In the genomic region with DNA sequence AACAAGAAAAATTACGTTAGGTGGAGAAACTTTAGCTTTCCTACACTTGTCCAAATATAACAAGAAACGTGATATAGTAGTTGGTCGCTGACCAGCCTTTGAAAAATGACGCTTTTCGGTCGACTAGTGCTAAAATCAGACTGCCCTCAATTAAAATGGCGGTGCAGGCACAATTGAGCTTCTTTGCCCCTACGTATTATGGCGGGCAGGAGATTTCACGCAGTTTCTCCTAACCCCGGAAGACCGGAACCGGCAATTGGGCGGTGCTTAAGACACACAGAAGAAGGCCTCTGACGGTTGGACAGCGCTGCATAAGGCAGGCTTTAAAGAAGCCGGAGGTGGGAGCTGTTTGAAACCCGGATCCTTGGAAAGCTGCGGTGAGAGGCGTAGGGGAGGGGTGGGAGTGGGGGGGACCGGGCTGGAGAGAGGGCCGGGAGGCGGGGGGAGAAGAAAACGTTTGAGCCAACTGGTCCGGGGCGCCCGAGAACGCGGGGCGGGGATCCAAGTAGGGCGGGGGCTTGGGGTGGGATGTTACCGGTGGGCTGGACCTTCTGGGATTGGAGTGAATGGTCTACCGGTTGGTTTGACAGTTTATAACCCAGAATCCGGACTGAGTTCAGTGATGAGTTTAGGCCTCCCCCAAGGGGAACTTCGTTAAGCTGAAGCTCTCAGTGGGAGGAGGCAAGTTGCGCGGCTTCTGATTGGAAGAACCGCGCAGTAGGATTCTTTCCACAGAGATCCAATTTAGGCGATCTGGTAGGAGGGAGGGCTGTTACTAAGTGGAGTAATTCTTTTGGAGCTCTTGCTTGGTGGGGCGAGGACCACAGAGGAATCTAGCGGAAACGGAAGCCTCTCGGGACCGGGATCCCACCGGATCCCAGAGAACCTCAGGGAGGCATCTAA, we compare ENCODE assay signal across 8 mouse cellular contexts. TPM values are rescaled to one million over a fixed set of nuclear protein-coding genes. Genes with fewer than 3 reads are reported as not detected.
DNase-seq lines count a peak whose midpoint lies in the region; ATAC-seq and TF ChIP-seq lines count a peak whose summit lies in the region.

No protein-coding gene starts in this region.

- in situ Hi-C loops in ES-E14 (cut with MboI; ENCODE audit: low sequenced_read_pairs in 2 of 2, unreplicated experiment in 2 of 2): no loop called here

- no peak for TF ChIP-seq CTCF in lung, adult 2 months (IDR thresholded peaks at IDR 0.05; ENCODE audit: insufficient read depth, low read length)

- DNase-seq in ES-E14 (ENCODE audit: low read depth, low spot score): peak; percentile 95
- DNase-seq in cerebellum, adult 11-12 months: peak; percentile 95
- peak; percentile 92 for DNase-seq in heart, postnatal 25 days (ENCODE audit: low spot score)
- DNase-seq in layer of hippocampus, adult 18-20 months (ENCODE audit: low spot score in 2 of 2): peak; percentile 92 to 97
- DNase-seq in lung, adult 2 months: peak; percentile 83
- peak; percentile 87 to 92 for DNase-seq in thymus, adult 18-20 months

- H3K9ac ChIP-seq in ES-E14 (ENCODE audit: insufficient read depth, low read depth, low read length, poor library complexity, severe bottlenecking): peak overlapping the region; percentile 91
- H3K9ac ChIP-seq in forebrain, embryonic 15.5 days (replicated peaks): peak overlapping the region; percentile 98

- peaks cover 34% of the 10 kb centered on the region for H3K36me3 ChIP-seq in ES-E14 (ENCODE audit: control insufficient read depth, insufficient read depth, low read length, poor library complexity, severe bottlenecking)
- H3K36me3 ChIP-seq in forebrain, embryonic 15.5 days: peaks cover 37% of the 10 kb centered on the region

- H3K4me2 ChIP-seq in forebrain, embryonic 15.5 days (replicated peaks): peak overlapping the region; percentile 83

- peak; percentile 69; the same call in 1 of the 2 replicates for TF ChIP-seq POLR2A in lung, adult 2 months (IDR thresholded peaks at IDR 0.05; ENCODE audit: borderline replicate concordance, extremely low read depth, low read depth, low read length)

- H3K27ac ChIP-seq in ES-E14 (ENCODE audit: insufficient read depth, low read depth, low read length, poor library complexity, severe bottlenecking): peak overlapping the region; percentile 96
- peak overlapping the region; percentile 99 for H3K27ac ChIP-seq in forebrain, embryonic 15.5 days (replicated peaks)

- intact Hi-C loops in heart, postnatal 25 days (cut with DNase I): loop anchor here (5.0 kb wide), 1 partner anchor 214 kb away; no protein-coding TSS in a partner anchor

- H3K4me1 ChIP-seq in ES-E14 (ENCODE audit: control insufficient read depth in 2 of 2, insufficient read depth in 2 of 2, low read length in 2 of 2, poor library complexity in 1 of 2): peaks cover 2 to 3% of the 10 kb centered on the region in 2 experiments; a peak in 1 of 4 replicates
- H3K4me1 ChIP-seq in forebrain, embryonic 15.5 days: peaks cover 21% of the 10 kb centered on the region
- H3K4me1 ChIP-seq in lung, adult 2 months (ENCODE audit: control insufficient read depth, insufficient read depth, low read length): peaks cover 9% of the 10 kb centered on the region

- H3K9me3 ChIP-seq in ES-E14 (ENCODE audit: control insufficient read depth, insufficient read depth, low read depth, low read length): 0 out of 2 replicates have a peak, but pooled peaks cover 7% of the 10 kb centered on the region
- H3K9me3 ChIP-seq in forebrain, embryonic 15.5 days: no peaks in the 10 kb centered on the region

- peak overlapping the region; percentile 90 to 97 for H3K4me3 ChIP-seq in ES-E14 (ENCODE audit: insufficient read depth in 1 of 2, low read depth in 1 of 2, low read length in 2 of 2, poor library complexity in 1 of 2, severe bottlenecking in 1 of 2)
- peak overlapping the region; percentile 97 for H3K4me3 ChIP-seq in forebrain, embryonic 15.5 days
- peak overlapping the region; percentile 89 for H3K4me3 ChIP-seq in lung, adult 2 months (replicated peaks; ENCODE audit: extremely low read depth, low read depth, low read length)

- ATAC-seq in forebrain, embryonic 15.5 days (replicated peaks): peak; percentile 96
- ATAC-seq in neutrophil, adult 5-6 weeks (ENCODE audit: extremely low read depth, insufficient number of reproducible peaks, low FRiP score, poor library complexity, severe bottlenecking): peak; percentile 92

- H3K27me3 ChIP-seq in forebrain, embryonic 15.5 days: no peaks in the 10 kb centered on the region

- WGBS in forebrain, embryonic 15.5 days: under 1% methylated on average over 45 of the region's 46 CpGs
- WGBS in lung, adult 2 months: under 1% methylated on average over 45 of the region's 46 CpGs

TF ChIP-seq in ES-E14, 5 proteins besides CTCF, POLR2A, EP300 and RAD21:
- no peak for TF ChIP-seq ZNF384 (IDR thresholded peaks at IDR 0.05; ENCODE audit: low read depth, low read length)
- peak; percentile 85 for TF ChIP-seq HCFC1 (IDR thresholded peaks at IDR 0.05; ENCODE audit: borderline replicate concordance, insufficient read depth, low read length)
- no peak for TF ChIP-seq ZC3H11A (IDR thresholded peaks at IDR 0.05; ENCODE audit: borderline replicate concordance, low read depth, low read length)
- 0 out of 2 replicates have a peak, but pooled peaks have one; percentile 5 for TF ChIP-seq MAFK (IDR thresholded peaks at IDR 0.05; ENCODE audit: insufficient read depth, low read depth, low read length)
- TF ChIP-seq CHD2 (IDR thresholded peaks at IDR 0.05; ENCODE audit: low read depth, low read length): peak; percentile 43; the same call in 1 of the 2 replicates

RNA-seq across cellular contexts. Expression of a gene that starts 8.0 kb away (rescaled TPM):
- total RNA-seq in ES-E14 (2012; rRNA removed): 11.1 and 13.4 TPM in 2 replicates
- 12.7 and 13.2 TPM in 2 replicates for polyA plus RNA-seq in forebrain, embryonic 15.5 days (2015; fragmentation: Nextera tagmentation; extraction: Ambion mirVana)
- 10 to 100 TPM; 32.9 to 34.0 TPM for total RNA-seq in heart, postnatal 25 days (2021)
- total RNA-seq in layer of hippocampus, adult 18-20 months (2021): 10 to 100 TPM; 55.7 to 58.5 TPM
- 32.0 and 42.2 TPM in 2 replicates for polyA plus RNA-seq in lung, adult 2 months (2012; rRNA removed)
- total RNA-seq in neutrophil, adult 5-6 weeks (2017): 92.1 and 93.0 TPM in 2 replicates

RNA-seq across cellular contexts. Expression of a gene that starts 11.6 kb away (rescaled TPM):
- total RNA-seq in ES-E14 (2012; rRNA removed): 16.3 and 17.1 TPM in 2 replicates
- polyA plus RNA-seq in forebrain, embryonic 15.5 days (2015; fragmentation: Nextera tagmentation; extraction: Ambion mirVana): 48.5 and 50.9 TPM in 2 replicates
- 10 to 100 TPM; 26.0 to 26.3 TPM for total RNA-seq in heart, postnatal 25 days (2021)
- 10 to 100 TPM; 27.4 to 30.4 TPM for total RNA-seq in layer of hippocampus, adult 18-20 months (2021)
- polyA plus RNA-seq in lung, adult 2 months (2012; rRNA removed): 80.2 and 89.0 TPM in 2 replicates
- total RNA-seq in neutrophil, adult 5-6 weeks (2017): 129 and 155 TPM in 2 replicates

RNA-seq across cellular contexts. Expression of a gene that starts 22.0 kb away (rescaled TPM):
- 2.5 and 3.5 TPM in 2 replicates for total RNA-seq in ES-E14 (2012; rRNA removed)
- polyA plus RNA-seq in forebrain, embryonic 15.5 days (2015; fragmentation: Nextera tagmentation; extraction: Ambion mirVana): 16.2 and 17.1 TPM in 2 replicates
- 1 to 10 TPM; 1.7 to 1.9 TPM for total RNA-seq in heart, postnatal 25 days (2021)
- 1 to 10 TPM; 6.0 to 6.5 TPM for total RNA-seq in layer of hippocampus, adult 18-20 months (2021)
- 4.9 and 5.6 TPM in 2 replicates for polyA plus RNA-seq in lung, adult 2 months (2012; rRNA removed)
- 2.1 and 2.7 TPM in 2 replicates for total RNA-seq in neutrophil, adult 5-6 weeks (2017)

RNA-seq across cellular contexts. Expression of a gene that starts 40.8 kb away (rescaled TPM):
- total RNA-seq in ES-E14 (2012; rRNA removed): 50.7 and 52.0 TPM in 2 replicates
- polyA plus RNA-seq in forebrain, embryonic 15.5 days (2015; fragmentation: Nextera tagmentation; extraction: Ambion mirVana): 54.1 and 64.2 TPM in 2 replicates
- 10 to 100 TPM; 54.4 to 58.7 TPM for total RNA-seq in heart, postnatal 25 days (2021)
- total RNA-seq in layer of hippocampus, adult 18-20 months (2021): 100 to 1,000 TPM; 103 to 108 TPM
- polyA plus RNA-seq in lung, adult 2 months (2012; rRNA removed): 27.0 and 32.8 TPM in 2 replicates
- total RNA-seq in neutrophil, adult 5-6 weeks (2017): 38.2 and 45.9 TPM in 2 replicates

RNA-seq across cellular contexts. Expression of a gene that starts 48.4 kb away (rescaled TPM):
- 22.7 and 22.9 TPM in 2 replicates for total RNA-seq in ES-E14 (2012; rRNA removed)
- polyA plus RNA-seq in forebrain, embryonic 15.5 days (2015; fragmentation: Nextera tagmentation; extraction: Ambion mirVana): 17.2 and 17.7 TPM in 2 replicates
- 10 to 100 TPM in 1 of 2 experiments, 1 to 10 TPM in 1; 10.0 to 10.1 TPM for total RNA-seq in heart, postnatal 25 days (2021)
- 1 to 10 TPM; 7.6 to 9.2 TPM for total RNA-seq in layer of hippocampus, adult 18-20 months (2021)
- polyA plus RNA-seq in lung, adult 2 months (2012; rRNA removed): 8.1 and 10.0 TPM in 2 replicates
- 11.8 and 12.4 TPM in 2 replicates for total RNA-seq in neutrophil, adult 5-6 weeks (2017)

Comparison
In these comparisons a context has a peak if more than half of its experiments do, and no peak if none do; other contexts are left out.
1. Peak in every context shown above with its lines: DNase-seq, ATAC-seq, H3K4me3 ChIP-seq and H3K27ac ChIP-seq.